Mouse (Mus musculus) right cerebral cortex, postnatal 4 days (tissue): ENCODE measurements around the gene Itgb7.

ENCODE experiments used
- DNase-seq: peaks from one replicate; pipeline ENCODE4 v3.0.0-alpha.2; 2022

Itgb7 gene

GRCm38 (mm10) chr15:102192271-102192812, 39.4 kb downstream of the Itgb7 start:
- DNase-seq, result no peak

DNA sequence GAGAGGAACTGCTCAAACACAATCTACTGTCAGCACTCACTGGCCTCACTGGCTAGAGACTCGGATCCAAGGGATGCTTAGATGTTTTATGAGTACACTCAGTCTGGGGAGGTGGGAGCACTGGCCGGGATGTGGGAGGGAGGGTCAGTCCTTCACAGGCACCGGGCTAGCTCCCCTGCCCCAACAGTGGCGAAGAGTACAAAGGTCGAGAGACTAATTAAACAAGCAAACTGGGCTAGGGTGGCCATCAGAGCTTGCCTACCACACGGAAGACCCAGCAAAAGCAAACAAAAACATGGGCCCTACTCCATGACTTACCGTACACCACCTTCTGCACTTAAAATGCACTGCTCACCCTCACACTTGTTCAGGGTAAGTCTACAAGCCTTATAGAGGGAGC, 40.0 kb downstream of the Itgb7 start:
- no peak for DNase-seq

DNA sequence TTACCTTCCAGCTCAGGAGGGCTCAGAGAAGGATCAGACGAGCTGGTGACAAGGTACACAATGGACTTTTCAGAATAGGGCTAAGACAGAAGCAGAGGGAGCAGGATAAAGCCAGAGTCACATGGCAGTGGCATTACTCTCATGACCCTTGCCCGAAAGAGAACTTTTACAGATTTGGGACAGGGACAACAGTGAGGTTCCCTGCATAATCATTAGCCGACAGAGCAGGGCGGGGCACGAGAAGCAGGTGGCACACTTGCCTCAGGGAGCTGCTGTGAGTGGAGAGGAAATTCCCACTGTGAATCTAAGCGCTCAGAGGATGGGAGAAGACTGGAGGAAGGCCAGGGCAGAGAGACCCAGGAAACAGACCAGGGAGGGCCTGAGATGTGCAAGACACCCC, 42.9 kb downstream of the Itgb7 start:
- no peak for DNase-seq

- no peak for DNase-seq
These were observed 43.6 kb downstream of the Itgb7 start for GRCm38 (mm10) chr15:102188096-102188495.

- DNase-seq, result no peak
These were observed 45.5 kb downstream of the Itgb7 start for GRCm38 (mm10) chr15:102186239-102186638.

GRCm38 (mm10) chr15:102183076-102183475, 48.7 kb downstream of the Itgb7 start:
- no peak for DNase-seq

GRCm38 (mm10) chr15:102179924-102180323, 51.8 kb downstream of the Itgb7 start:
- no peak for DNase-seq

- DNase-seq, result no peak
These were observed 52.6 kb downstream of the Itgb7 start for GRCm38 (mm10) chr15:102179106-102179505.

- peak; percentile 79 for DNase-seq
These were observed 53.5 kb downstream of the Itgb7 start for GRCm38 (mm10) chr15:102178279-102178678.

- no peak for DNase-seq
These were observed 54.3 kb downstream of the Itgb7 start for GRCm38 (mm10) chr15:102177417-102177816.

- DNase-seq, result no peak
These were observed 55.0 kb downstream of the Itgb7 start for GRCm38 (mm10) chr15:102176571-102177316.

- DNase-seq, result no peak
These were observed 55.9 kb downstream of the Itgb7 start for GRCm38 (mm10) chr15:102175736-102176319.

DNA sequence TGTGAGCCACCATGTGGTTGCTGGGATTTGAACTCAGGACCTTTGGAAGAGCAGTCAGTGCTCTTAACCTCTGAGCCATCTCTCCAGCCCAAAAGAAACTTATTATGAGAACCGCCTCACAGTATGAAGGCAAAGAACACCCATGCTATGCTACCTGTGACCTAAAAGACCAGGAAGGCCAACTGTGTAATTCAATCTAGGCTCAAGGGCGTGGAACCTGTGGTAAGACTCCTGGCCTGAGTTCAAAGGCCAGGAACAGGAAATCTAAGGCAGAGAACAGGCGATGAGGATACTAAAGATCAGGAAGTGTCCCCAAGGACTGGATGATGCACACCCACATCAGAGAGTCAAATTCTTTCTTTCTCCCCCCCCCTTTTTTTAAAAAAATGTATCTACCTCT, 58.2 kb downstream of the Itgb7 start:
- no peak for DNase-seq

DNA sequence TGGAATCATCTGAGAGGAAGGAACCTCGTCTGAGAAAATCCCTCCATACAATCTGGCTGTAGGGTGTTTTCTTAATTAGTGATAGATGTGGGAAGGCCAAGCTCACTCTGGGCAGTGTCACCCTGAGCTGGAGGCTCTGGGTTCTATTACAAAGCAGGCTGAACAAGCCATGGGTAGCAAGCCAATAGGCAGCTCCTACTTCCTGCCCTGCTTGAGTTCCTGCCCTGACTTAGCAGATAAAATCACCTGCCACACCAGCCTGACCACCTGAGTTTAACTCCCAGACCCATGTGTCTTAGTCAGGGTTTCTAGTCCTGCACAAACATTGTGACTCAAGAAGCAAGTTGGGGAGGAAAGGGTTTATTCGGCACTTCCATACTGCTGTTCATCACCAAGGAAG, 62.7 kb downstream of the Itgb7 start:
- no peak for DNase-seq

DNA sequence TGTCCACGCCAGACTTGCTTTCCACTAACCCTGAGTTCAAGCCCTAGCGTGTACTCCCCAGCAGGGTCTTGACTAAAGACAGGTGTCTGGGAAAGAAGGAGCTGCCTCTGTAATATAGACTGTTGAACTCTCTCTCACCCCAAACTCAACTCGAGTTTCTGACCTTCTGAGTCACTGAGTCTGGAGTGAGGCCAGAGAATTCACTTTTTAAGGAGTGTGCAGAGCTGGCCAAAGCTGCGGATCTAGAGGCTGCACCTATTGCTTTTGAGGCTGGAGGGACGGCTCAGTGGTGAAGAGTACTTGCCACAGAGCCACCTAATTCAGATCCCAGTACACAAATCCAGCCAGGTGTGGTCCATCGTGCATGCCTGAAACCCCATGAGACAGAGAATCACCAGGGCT, 64.1 kb downstream of the Itgb7 start:
- DNase-seq, result no peak
